Mouse (Mus musculus): Measurements from ENCODE around the gene Tigar.

The Tigar gene

DNA sequence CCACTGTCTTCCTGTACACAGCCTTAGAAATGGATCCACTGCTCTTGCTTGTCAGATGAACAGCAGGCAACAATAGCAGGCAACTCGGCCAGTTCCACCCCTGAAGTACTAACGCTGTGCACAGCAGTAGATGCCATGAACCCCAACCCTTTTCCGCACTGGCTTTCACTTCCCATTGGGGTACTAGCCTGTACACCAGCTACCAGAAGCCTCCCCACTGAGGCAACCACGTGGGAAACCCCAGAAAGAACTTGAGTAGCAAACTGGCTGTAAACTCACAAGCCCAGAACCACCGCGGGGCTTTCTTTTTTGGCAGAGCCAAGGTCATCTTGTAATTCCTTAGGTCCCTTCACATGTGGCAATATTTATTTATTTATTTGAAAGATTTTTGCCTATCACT, 27.5 kb downstream of the Tigar start:
- no peak for DNase-seq (ENCODE audit: low spot score in 2 of 2)

DNA sequence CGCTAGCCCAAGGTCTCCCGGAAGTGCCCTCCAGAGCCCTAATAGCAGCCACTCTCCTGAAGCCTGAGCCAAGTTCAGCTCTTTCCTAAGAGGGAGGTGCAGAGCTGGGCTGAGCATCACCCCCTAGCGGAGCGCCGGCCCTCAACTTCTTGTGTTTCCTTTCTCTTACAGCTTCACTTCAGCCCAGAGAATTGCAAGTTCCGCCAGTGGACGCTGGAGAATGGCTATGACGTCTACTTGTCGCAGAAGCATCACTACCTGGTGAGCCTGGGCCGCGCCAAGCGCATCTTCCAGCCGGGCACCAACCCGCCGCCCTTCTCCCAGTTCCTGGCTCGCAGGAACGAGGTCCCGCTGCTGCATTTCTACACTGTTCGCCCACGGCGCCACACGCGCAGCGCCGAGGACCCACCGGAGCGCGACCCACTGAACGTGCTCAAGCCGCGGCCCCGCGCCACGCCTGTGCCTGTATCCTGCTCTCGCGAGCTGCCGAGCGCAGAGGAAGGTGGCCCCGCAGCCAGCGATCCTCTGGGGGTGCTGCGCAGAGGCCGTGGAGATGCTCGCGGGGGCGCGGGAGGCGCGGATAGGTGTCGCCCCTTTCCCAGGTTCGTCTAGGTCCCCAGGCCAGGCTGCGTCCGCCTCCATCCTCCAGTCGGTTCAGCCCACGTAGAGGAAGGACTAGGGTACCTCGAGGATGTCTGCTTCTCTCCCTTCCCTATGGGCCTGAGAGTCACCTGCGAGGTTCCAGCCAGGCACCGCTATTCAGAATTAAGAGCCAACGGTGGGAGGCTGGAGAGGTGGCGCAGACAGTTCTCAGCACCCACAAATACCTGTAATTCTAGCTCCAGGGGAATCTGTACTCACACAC, 29.3 kb downstream of the Tigar start:
- peak; percentile 70 to 72 for DNase-seq (ENCODE audit: low spot score in 2 of 2)

- DNase-seq (ENCODE audit: low spot score in 2 of 2) = no peak
Measured at GRCm38 (mm10) chr6:127072817-127073216, 36.5 kb downstream of the Tigar start, which contains the start of gene Fgf23. TSS of gene Fgf23 (plus strand) at chr6:127072902.

GRCm38 (mm10) chr6:127064815-127065214, 44.5 kb downstream of the Tigar start:
- no peak for DNase-seq (ENCODE audit: low spot score in 2 of 2)

DNA sequence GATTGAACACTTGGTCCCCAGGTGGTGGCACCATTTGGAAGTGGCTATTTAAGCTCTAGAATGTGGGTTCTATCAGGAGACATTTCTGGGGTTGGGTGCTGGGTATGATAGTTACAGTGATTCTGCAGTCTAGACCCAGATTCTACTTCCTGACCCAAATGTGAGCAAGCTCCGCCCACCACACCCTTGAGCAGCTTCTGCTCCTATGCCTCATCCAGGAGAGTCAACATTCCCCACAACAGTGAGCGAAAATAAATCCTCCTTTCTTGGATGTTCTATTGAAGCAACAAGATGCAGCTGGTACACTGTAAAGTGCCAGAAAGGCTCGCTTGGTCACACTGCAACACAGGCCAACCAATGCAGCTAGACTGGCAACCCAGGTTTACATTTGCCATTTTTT, 45.4 kb downstream of the Tigar start:
- DNase-seq (ENCODE audit: low spot score in 2 of 2) = no peak

- no peak for DNase-seq (ENCODE audit: low spot score in 2 of 2)
Measured at GRCm38 (mm10) chr6:127059975-127060374, 49.4 kb downstream of the Tigar start.

DNA sequence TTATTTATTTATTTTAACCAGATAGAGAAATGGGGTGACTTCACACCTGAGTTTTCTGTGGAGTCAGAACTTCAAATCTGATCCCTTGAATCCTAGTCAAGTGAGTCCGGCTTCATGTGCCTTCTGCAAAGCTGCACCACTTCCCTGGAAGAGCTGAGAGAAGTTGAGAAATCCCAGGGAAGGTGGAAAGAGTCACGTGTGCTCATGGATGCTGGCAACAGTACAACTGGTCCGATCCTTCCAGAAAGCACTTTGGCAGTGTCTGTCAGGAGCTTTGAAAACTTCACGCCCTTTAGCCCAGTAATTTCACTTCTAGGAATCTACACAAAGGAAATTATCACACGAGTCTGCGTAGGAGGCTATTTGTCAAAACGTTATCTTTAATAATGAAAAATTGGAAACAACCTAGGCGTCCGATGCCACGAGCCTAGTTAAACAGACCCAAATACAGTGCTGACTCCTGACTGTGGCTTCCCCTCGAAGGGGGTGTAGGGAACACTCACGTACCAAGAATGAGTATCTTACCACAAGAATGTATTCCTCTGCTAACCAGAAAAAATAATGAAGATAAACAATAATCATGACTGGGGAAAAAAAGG, 52.3 kb downstream of the Tigar start:
- DNase-seq (ENCODE audit: low spot score in 2 of 2) = no peak

GRCm38 (mm10) chr6:127050847-127051246, 58.5 kb downstream of the Tigar start:
- DNase-seq (ENCODE audit: low spot score in 2 of 2) = no peak

DNA sequence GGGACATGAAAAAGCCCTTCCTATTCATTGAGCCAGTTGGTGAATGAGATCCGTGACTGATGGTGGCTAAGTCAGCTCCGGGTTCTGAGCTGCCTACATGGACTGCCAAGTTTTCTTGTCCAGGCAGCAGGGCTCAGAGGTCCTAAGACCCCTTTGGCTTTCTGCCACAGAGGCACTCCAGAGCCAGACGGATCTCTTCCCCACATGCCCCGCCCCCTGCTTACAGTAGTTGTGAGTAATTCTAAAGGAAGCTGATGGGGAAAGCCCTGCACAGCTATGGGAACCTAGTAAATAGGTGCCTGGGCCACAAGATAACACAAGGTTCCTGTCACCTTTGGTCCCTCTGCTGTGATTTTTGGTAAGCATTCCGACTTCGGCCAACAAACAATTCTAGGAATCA, 64.4 kb downstream of the Tigar start:
- DNase-seq (ENCODE audit: low spot score in 2 of 2) = no peak
